Mouse (Mus musculus) lung, adult 2 months (tissue): ENCODE measurements around the gene Usp15.

Source experiments
- CTCF ChIP-seq: fragments of 200-500 bp; IDR thresholded peaks from 2 replicates; pipeline ENCODE4 v1.5.1; 2011; ENCODE audit warnings: mild to moderate bottlenecking, low read length, control low read depth; ENCODE audit not compliant: insufficient read depth
- POLR2A ChIP-seq: fragments of 200-500 bp; IDR thresholded peaks from 2 replicates; pipeline ENCODE4 v1.6.1; 2011; ENCODE audit warnings: low read depth, mild to moderate bottlenecking, control low read depth, low read length, borderline replicate concordance; ENCODE audit errors: extremely low read depth

GRCm38 (mm10) chr10:123183743-123184142, 13.1 kb downstream of the Usp15 start:
- TF ChIP-seq CTCF (no peak), POLR2A (no peak)
